Mouse (Mus musculus): ENCODE results near the gene Fam198a. TPM values are rescaled to one million over a fixed set of nuclear protein-coding genes. Genes with fewer than 3 reads are reported as not detected.

The Fam198a gene
- polyA plus RNA-seq, 1 experiment from 2014 or later = 1.0 TPM

GRCm38 (mm10) chr9:121912786-121913185, 38.0 kb upstream of the Fam198a start:
- Histone ChIP-seq H3K9ac (no peak overlapping the region), H3K9me3 (replicated peaks) (no peaks in the 10 kb centered on the region), H3K27ac (no peak overlapping the region), H3K4me1 (no peaks in the 10 kb centered on the region), H3K4me2 (no peak overlapping the region), H3K36me3 (ENCODE audit: poor library complexity, severe bottlenecking) (no peaks in the 10 kb centered on the region), H3K27me3 (no peaks in the 10 kb centered on the region), H3K4me3 (no peak overlapping the region)
- no peak for ATAC-seq
- WGBS = 89% methylated on average over 4 of the region's 4 CpGs

GRCm38 (mm10) chr9:121914226-121914757, 36.5 kb upstream of the Fam198a start:
- ATAC-seq = no peak
- no peaks in the 10 kb centered on the region for H3K27me3 ChIP-seq
- no peak overlapping the region for H3K4me3 ChIP-seq
- 89% methylated on average over 8 of the region's 8 CpGs for WGBS
- H3K4me1 ChIP-seq = no peaks in the 10 kb centered on the region
- no peaks in the 10 kb centered on the region for H3K9me3 ChIP-seq (replicated peaks)
- no peak overlapping the region for H3K27ac ChIP-seq
- no peaks in the 10 kb centered on the region for H3K36me3 ChIP-seq (ENCODE audit: poor library complexity, severe bottlenecking)
- H3K4me2 ChIP-seq = no peak overlapping the region
- H3K9ac ChIP-seq = no peak overlapping the region

DNA sequence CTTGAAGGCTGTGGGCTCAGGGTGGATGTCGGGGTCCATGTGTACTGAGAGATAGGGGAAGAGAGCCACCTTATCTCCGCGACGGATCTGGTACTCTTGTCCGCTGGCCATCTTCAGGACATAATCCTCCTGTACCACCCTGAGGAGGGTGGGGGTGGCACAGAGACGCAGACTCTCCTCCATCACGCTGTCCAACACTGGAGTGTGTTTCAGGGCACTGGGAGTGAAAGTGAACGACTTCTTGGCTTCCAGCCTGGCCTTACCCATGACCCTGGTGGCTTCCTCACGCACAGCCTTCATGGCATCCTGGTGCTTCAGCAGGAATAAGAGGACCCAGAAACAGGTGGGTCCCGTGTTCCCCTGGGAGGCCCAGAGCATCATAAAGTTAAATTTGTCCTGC, 35.7 kb upstream of the Fam198a start:
- H3K9ac ChIP-seq = no peak overlapping the region
- H3K36me3 ChIP-seq (ENCODE audit: poor library complexity, severe bottlenecking) = no peaks in the 10 kb centered on the region
- ATAC-seq = no peak
- no peak overlapping the region for H3K27ac ChIP-seq
- H3K27me3 ChIP-seq = no peaks in the 10 kb centered on the region
- H3K4me2 ChIP-seq = no peak overlapping the region
- H3K4me1 ChIP-seq = no peaks in the 10 kb centered on the region
- H3K4me3 ChIP-seq = no peak overlapping the region
- WGBS = 92% methylated on average over 10 of the region's 10 CpGs
- no peaks in the 10 kb centered on the region for H3K9me3 ChIP-seq (replicated peaks)

DNA sequence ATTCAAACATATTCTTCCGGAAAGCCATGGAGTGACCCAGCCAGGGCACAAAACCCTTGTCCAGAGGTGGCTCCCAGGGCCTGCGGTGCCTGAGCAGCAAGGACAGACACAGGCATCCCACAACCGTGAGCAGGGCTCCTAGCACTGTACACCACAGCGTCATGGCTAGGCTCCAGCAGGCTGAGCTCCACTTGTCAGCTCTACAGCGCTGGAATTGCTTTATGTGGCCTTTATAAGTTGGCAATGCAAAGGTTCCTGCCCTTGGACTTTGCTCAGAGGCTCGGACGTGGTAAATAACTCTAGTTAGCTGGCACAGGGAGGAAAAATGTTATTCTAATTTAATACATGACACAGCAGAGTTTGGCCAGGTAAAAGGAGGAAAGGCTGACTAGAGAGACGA, 34.7 kb upstream of the Fam198a start, which contains the start of gene Cyp8b1:
Gene Cyp8b1 (minus strand): TSS at position 204 of the 400 bp plus-strand sequence.
- no peaks in the 10 kb centered on the region for H3K9me3 ChIP-seq (replicated peaks)
- H3K4me3 ChIP-seq = no peak within 1 kb of the TSS
- WGBS = 85% methylated on average over 8 of the region's 8 CpGs
- H3K36me3 ChIP-seq (ENCODE audit: poor library complexity, severe bottlenecking) = no peaks in the 10 kb centered on the region
- H3K4me2 ChIP-seq = no peak within 1 kb of the TSS
- no peak for ATAC-seq
- no peak within 1 kb of the TSS for H3K27ac ChIP-seq
- H3K4me1 ChIP-seq = no peaks in the 10 kb centered on the region
- no peaks in the 10 kb centered on the region for H3K27me3 ChIP-seq
- no peak within 1 kb of the TSS for H3K9ac ChIP-seq

DNA sequence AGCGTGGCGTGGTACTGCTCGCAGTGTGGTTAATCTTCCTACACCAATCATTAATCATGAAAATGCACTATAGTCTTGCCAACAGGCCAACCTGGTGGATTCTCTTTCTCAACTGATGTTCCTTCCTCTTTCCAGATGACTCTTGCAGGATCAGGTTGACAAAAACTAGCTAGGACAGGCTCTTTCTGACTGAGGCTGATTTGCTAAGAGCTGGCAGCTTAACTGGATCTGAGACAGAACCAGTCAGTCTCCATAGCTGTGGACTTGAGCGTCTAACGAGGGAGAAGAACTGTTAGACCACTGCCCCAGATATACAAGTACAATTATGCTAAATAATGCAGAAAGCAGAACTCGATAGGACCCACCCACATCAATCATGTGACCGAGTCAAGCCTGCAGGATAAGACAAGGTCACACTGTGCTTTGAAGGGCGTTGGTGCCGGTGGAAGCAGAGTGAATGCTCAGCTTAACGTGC, 31.7 kb upstream of the Fam198a start:
- Histone ChIP-seq H3K9ac (no peak overlapping the region), H3K27me3 (no peaks in the 10 kb centered on the region), H3K4me3 (no peak overlapping the region), H3K9me3 (replicated peaks) (no peaks in the 10 kb centered on the region), H3K27ac (no peak overlapping the region), H3K4me1 (no peaks in the 10 kb centered on the region), H3K36me3 (ENCODE audit: poor library complexity, severe bottlenecking) (no peaks in the 10 kb centered on the region), H3K4me2 (no peak overlapping the region)
- 74% methylated on average over 10 of the region's 10 CpGs for WGBS
- no peak for ATAC-seq

DNA sequence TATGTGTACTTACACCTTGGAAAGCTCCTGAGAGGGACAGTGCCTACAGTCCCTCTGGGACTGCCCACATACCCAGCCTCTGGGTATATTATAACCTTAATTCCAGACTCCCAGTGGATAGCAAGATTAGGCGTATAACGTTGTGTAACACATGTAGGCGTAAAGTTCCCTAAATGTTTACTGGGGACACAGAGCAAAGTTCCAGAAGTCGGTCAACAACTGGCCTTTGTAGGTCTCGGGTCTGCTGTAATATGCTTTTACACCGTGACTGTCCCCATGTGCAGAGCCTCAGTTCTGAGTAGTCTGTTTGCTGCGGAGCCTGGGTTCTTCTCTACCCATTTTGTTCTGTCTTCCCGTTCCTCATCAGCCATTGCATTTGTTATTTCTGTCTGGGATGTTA, 27.3 kb upstream of the Fam198a start:
- ATAC-seq = no peak
- 90% methylated on average over 8 of the region's 8 CpGs for WGBS

GRCm38 (mm10) chr9:121923906-121924305, 26.9 kb upstream of the Fam198a start:
- no peak for ATAC-seq
- H3K4me1 ChIP-seq = no peaks in the 10 kb centered on the region
- no peaks in the 10 kb centered on the region for H3K27me3 ChIP-seq
- H3K4me3 ChIP-seq = no peak overlapping the region
- H3K36me3 ChIP-seq (ENCODE audit: poor library complexity, severe bottlenecking) = no peaks in the 10 kb centered on the region
- no peak overlapping the region for H3K4me2 ChIP-seq
- no peak overlapping the region for H3K27ac ChIP-seq
- WGBS = 55% methylated on average over 5 of the region's 5 CpGs
- no peaks in the 10 kb centered on the region for H3K9me3 ChIP-seq (replicated peaks)
- no peak overlapping the region for H3K9ac ChIP-seq

More for the DNA sequence above, 27.3 kb upstream of the Fam198a start:
- no peaks in the 10 kb centered on the region for H3K36me3 ChIP-seq (ENCODE audit: poor library complexity, severe bottlenecking)
- no peaks in the 10 kb centered on the region for H3K4me1 ChIP-seq
- H3K9me3 ChIP-seq (replicated peaks) = no peaks in the 10 kb centered on the region
- no peaks in the 10 kb centered on the region for H3K27me3 ChIP-seq
- H3K4me3 ChIP-seq = no peak overlapping the region
- H3K27ac ChIP-seq = no peak overlapping the region
- no peak overlapping the region for H3K9ac ChIP-seq
- no peak overlapping the region for H3K4me2 ChIP-seq

GRCm38 (mm10) chr9:121924901-121925560, 25.8 kb upstream of the Fam198a start:
- 89% methylated on average over 9 of the region's 9 CpGs for WGBS
- Histone ChIP-seq H3K4me2 (no peak overlapping the region), H3K27me3 (no peaks in the 10 kb centered on the region)

DNA sequence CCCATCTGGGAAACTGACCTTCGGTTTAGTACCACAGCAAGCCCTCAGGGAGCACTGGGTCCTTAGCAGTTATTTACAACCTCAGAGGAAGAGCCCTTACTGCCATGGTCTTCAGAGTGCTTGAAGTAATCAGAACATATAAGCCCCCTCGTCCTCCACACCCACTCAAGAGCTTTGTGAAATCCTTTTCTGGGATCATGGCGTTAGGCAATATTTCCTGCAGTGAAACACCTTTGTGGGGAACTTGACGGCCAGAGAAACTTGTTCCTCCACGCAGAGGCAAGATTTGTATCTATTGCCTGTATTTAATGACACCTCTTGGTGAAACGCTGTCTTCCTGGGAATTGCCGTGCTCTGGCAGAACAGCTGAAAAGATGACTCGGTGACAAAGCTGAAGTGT, 24.8 kb upstream of the Fam198a start:
- no peaks in the 10 kb centered on the region for H3K27me3 ChIP-seq
- no peak overlapping the region for H3K4me2 ChIP-seq
- no peak overlapping the region for H3K27ac ChIP-seq
- H3K4me3 ChIP-seq = no peak overlapping the region
- no peak for ATAC-seq
- no peaks in the 10 kb centered on the region for H3K36me3 ChIP-seq (ENCODE audit: poor library complexity, severe bottlenecking)
- no peaks in the 10 kb centered on the region for H3K4me1 ChIP-seq
- 84% methylated on average over 8 of the region's 8 CpGs for WGBS
- no peak overlapping the region for H3K9ac ChIP-seq
- H3K9me3 ChIP-seq (replicated peaks) = no peaks in the 10 kb centered on the region

More at GRCm38 (mm10) chr9:121924901-121925560, 25.8 kb upstream of the Fam198a start:
- H3K36me3 ChIP-seq (ENCODE audit: poor library complexity, severe bottlenecking) = no peaks in the 10 kb centered on the region
- no peaks in the 10 kb centered on the region for H3K9me3 ChIP-seq (replicated peaks)
- H3K9ac ChIP-seq = no peak overlapping the region
- no peak overlapping the region for H3K4me3 ChIP-seq
- no peak for ATAC-seq
- no peak overlapping the region for H3K27ac ChIP-seq
- H3K4me1 ChIP-seq = no peaks in the 10 kb centered on the region

DNA sequence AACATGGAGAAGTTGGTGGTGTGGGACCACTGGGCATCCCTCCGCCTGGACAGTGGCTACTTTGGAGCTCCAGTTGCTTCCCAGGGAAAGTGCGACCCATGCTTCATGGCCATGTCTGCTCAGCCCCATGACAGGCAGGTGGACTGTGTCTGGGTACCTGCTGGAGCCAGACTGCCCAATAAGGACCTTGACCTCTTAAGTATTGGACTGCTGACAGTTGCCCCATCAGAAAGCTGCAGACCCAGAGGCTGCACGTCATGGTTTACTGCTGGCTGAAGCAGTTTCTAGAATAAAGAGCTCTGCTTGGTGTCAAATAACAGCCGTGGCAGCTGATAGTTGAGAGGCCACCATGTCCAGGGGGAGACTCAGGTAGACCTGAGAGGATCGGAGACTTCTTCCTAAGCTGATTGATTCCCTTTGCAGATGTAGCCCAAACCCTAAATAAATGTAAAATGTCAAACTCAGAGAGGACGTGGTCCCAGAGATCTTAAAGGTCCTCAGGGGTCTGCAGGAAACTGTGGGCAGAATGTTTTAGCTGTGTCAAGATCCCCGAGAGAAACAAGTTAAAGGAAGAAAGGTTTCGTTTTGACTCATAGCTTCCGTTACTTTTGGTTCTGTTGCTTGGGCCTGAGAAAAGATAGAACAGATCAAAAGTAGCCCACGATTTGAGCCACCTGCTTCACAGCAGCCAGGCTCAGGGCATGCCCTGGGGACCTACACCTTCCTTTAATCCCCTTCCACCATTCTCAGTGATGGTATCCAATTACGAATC, 24.0 kb upstream of the Fam198a start:
- H3K4me1 ChIP-seq = no peaks in the 10 kb centered on the region
- no peaks in the 10 kb centered on the region for H3K36me3 ChIP-seq (ENCODE audit: poor library complexity, severe bottlenecking)
- no peak overlapping the region for H3K4me2 ChIP-seq
- 69% methylated on average over 11 of the region's 11 CpGs for WGBS
- no peaks in the 10 kb centered on the region for H3K9me3 ChIP-seq (replicated peaks)
- no peaks in the 10 kb centered on the region for H3K27me3 ChIP-seq
- no peak overlapping the region for H3K27ac ChIP-seq
- H3K9ac ChIP-seq = no peak overlapping the region
- no peak for ATAC-seq
- H3K4me3 ChIP-seq = no peak overlapping the region

DNA sequence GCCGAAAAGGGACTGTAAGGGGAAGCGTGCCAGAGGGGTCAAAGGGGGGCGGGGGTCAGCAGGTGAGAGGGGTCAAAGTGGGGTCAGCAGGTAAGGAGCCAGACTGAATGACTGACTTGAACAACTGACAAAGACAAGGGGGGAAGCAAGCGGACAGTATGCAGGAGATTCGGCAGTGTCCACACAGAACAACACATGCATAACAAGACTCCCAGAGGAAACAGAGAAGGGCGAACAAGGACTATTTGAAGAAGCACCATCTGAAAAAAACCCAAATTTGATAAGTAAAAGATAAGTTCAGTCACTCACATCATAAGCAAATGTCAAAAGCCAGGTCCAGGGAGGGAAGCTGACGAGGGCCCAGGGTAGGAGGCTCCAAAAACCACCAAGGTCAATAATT, 23.1 kb upstream of the Fam198a start:
- no peaks in the 10 kb centered on the region for H3K36me3 ChIP-seq (ENCODE audit: poor library complexity, severe bottlenecking)
- no peak overlapping the region for H3K27ac ChIP-seq
- no peaks in the 10 kb centered on the region; the same call in 1 of the 2 replicates for H3K27me3 ChIP-seq
- no peaks in the 10 kb centered on the region for H3K4me1 ChIP-seq
- no peak for ATAC-seq
- WGBS = 83% methylated on average over 7 of the region's 7 CpGs
- no peak overlapping the region for H3K4me3 ChIP-seq
- H3K9me3 ChIP-seq (replicated peaks) = no peaks in the 10 kb centered on the region
- no peak overlapping the region for H3K9ac ChIP-seq
- H3K4me2 ChIP-seq = no peak overlapping the region

DNA sequence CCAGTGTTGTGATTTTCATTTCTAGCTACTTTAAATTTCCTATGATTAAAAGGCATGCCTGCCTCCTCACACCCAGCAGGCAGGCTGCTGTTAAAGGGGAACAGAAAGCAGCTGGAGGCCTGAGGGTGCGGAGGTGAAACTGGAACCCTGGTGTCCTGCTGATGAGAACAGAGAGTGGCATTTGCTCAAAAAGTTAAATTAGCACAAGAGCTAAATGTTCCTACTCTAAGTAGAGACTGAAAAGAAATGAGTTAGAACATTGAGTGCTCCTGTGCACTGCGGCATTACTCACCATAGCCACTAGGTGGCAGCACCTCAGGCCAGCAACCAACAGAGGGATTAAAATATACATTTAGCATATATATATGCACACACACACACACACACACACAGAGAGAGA, 22.3 kb upstream of the Fam198a start:
- WGBS = 21% methylated on average over 2 of the region's 2 CpGs
- H3K9ac ChIP-seq = no peak overlapping the region

More for the DNA sequence above, 22.3 kb upstream of the Fam198a start:
- Histone ChIP-seq H3K4me3 (no peak overlapping the region), H3K9me3 (replicated peaks) (no peaks in the 10 kb centered on the region), H3K4me1 (no peaks in the 10 kb centered on the region), H3K27ac (no peak overlapping the region), H3K4me2 (no peak overlapping the region), H3K36me3 (ENCODE audit: poor library complexity, severe bottlenecking) (no peaks in the 10 kb centered on the region), H3K27me3 (no peaks in the 10 kb centered on the region; the same call in 1 of the 2 replicates)
- no peak for ATAC-seq

Data from forebrain, embryonic 13.5 days (tissue).